Mouse (Mus musculus): ENCODE results near the gene Prrg2. TPM values are rescaled to one million over a fixed set of nuclear protein-coding genes. Genes with fewer than 3 reads are reported as not detected.

Prrg2 gene
- total RNA-seq, 1 experiment = 11.4 TPM

DNA sequence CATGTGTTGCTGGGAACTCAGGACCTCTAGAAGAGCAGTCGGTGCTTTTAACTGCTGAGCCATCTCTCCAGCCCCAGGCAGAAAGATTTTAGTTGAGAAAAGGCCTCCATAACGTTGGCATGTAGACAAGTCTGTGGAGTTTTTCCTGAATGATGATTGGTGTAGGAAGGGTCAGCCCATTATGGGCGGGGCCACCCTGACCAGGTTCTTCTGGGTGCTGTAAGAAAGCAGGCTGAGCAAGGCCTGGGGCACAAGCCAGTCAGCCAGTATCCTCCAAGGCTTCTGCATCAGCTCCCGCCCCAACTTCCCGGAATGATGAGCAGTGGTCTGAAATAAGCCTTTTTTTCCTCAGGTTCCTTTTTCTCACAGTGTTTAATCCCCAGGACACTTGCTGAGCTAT, 18.5 kb upstream of the Prrg2 start:
- Histone ChIP-seq H3K9ac (ENCODE audit: insufficient read depth, low read depth, low read length, poor library complexity, severe bottlenecking) (no peak overlapping the region), H3K9me3 (ENCODE audit: control insufficient read depth, insufficient read depth, low read depth, low read length) (no peaks in the 10 kb centered on the region), H3K36me3 (ENCODE audit: control insufficient read depth, insufficient read depth, low read length, poor library complexity, severe bottlenecking) (peaks cover 16% of the 10 kb centered on the region), H3K4me1 (ENCODE audit: control insufficient read depth in 2 of 2, insufficient read depth in 2 of 2, low read length in 2 of 2, poor library complexity in 1 of 2) (peaks cover 0 to 24% of the 10 kb centered on the region in 2 experiments; a peak in 2 of 4 replicates), H3K27ac (ENCODE audit: insufficient read depth, low read depth, low read length, poor library complexity, severe bottlenecking) (no peak overlapping the region; the same call in 1 of the 2 replicates), H3K4me3 (ENCODE audit: insufficient read depth in 1 of 2, low read depth in 1 of 2, low read length in 2 of 2, poor library complexity in 1 of 2, severe bottlenecking in 1 of 2) (no peak overlapping the region)
- TF ChIP-seq ZNF384 (IDR thresholded peaks at IDR 0.05; ENCODE audit: low read depth, low read length) = no peak
- no peak for TF ChIP-seq HCFC1 (IDR thresholded peaks at IDR 0.05; ENCODE audit: borderline replicate concordance, insufficient read depth, low read length)
- no peak for TF ChIP-seq MAFK (IDR thresholded peaks at IDR 0.05; ENCODE audit: insufficient read depth, low read depth, low read length)
- no peak for TF ChIP-seq CHD2 (IDR thresholded peaks at IDR 0.05; ENCODE audit: low read depth, low read length)
- no peak for TF ChIP-seq ZC3H11A (IDR thresholded peaks at IDR 0.05; ENCODE audit: borderline replicate concordance, low read depth, low read length)
- in situ Hi-C loops (cut with MboI; ENCODE audit: low sequenced_read_pairs in 2 of 2, unreplicated experiment in 2 of 2) = no loop called here
- no peak for DNase-seq (ENCODE audit: low read depth, low spot score)

DNA sequence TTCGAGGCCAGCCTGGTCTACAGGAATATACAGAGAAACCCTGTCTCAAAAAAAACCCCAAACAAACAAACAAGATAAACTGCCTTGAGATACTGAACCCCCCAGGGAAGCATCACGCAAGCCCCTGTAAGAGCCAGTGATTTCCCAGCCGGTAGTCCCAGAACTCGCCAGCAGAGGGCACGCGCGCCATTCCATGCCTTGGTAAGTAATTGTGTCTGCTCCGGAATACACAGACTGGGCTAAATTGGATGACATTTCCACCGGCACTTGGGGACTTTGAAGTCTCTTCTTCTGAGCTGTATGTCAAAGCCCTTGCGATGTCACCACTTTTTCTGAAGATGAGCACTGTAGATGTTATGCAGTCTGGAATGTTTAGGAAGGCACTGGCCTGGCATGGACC, 17.4 kb upstream of the Prrg2 start:
- in situ Hi-C loops (cut with MboI; ENCODE audit: low sequenced_read_pairs in 2 of 2, unreplicated experiment in 2 of 2) = loop anchor here in 1 of 2 experiments (5.0 kb wide), 1 partner anchor 52 kb away; no protein-coding TSS in a partner anchor
- no peaks in the 10 kb centered on the region for H3K9me3 ChIP-seq (ENCODE audit: control insufficient read depth, insufficient read depth, low read depth, low read length)
- H3K4me1 ChIP-seq (ENCODE audit: control insufficient read depth in 2 of 2, insufficient read depth in 2 of 2, low read length in 2 of 2, poor library complexity in 1 of 2) = peaks cover 0 to 29% of the 10 kb centered on the region in 2 experiments; a peak in 2 of 4 replicates
- DNase-seq (ENCODE audit: low read depth, low spot score) = no peak
- no peak for TF ChIP-seq MAFK (IDR thresholded peaks at IDR 0.05; ENCODE audit: insufficient read depth, low read depth, low read length)
- TF ChIP-seq HCFC1 (IDR thresholded peaks at IDR 0.05; ENCODE audit: borderline replicate concordance, insufficient read depth, low read length) = no peak
- TF ChIP-seq ZNF384 (IDR thresholded peaks at IDR 0.05; ENCODE audit: low read depth, low read length) = no peak
- no peak for TF ChIP-seq CHD2 (IDR thresholded peaks at IDR 0.05; ENCODE audit: low read depth, low read length)
- peak; percentile 65; the same call in 1 of the 2 replicates for TF ChIP-seq ZC3H11A (IDR thresholded peaks at IDR 0.05; ENCODE audit: borderline replicate concordance, low read depth, low read length)
- H3K36me3 ChIP-seq (ENCODE audit: control insufficient read depth, insufficient read depth, low read length, poor library complexity, severe bottlenecking) = peaks cover 21% of the 10 kb centered on the region
- H3K9ac ChIP-seq (ENCODE audit: insufficient read depth, low read depth, low read length, poor library complexity, severe bottlenecking) = no peak overlapping the region
- H3K4me3 ChIP-seq (ENCODE audit: insufficient read depth in 1 of 2, low read depth in 1 of 2, low read length in 2 of 2, poor library complexity in 1 of 2, severe bottlenecking in 1 of 2) = no peak overlapping the region
- H3K27ac ChIP-seq (ENCODE audit: insufficient read depth, low read depth, low read length, poor library complexity, severe bottlenecking) = no peak overlapping the region

GRCm38 (mm10) chr7:45078513-45078912, 16.0 kb upstream of the Prrg2 start:
- DNase-seq (ENCODE audit: low read depth, low spot score) = no peak
- Histone ChIP-seq H3K9me3 (ENCODE audit: control insufficient read depth, insufficient read depth, low read depth, low read length) (no peaks in the 10 kb centered on the region), H3K4me1 (ENCODE audit: control insufficient read depth in 2 of 2, insufficient read depth in 2 of 2, low read length in 2 of 2, poor library complexity in 1 of 2) (peaks cover 0 to 30% of the 10 kb centered on the region in 2 experiments; a peak in 2 of 4 replicates), H3K36me3 (ENCODE audit: control insufficient read depth, insufficient read depth, low read length, poor library complexity, severe bottlenecking) (peaks cover 27% of the 10 kb centered on the region), H3K27ac (ENCODE audit: insufficient read depth, low read depth, low read length, poor library complexity, severe bottlenecking) (no peak overlapping the region), H3K9ac (ENCODE audit: insufficient read depth, low read depth, low read length, poor library complexity, severe bottlenecking) (no peak overlapping the region), H3K4me3 (ENCODE audit: insufficient read depth in 1 of 2, low read depth in 1 of 2, low read length in 2 of 2, poor library complexity in 1 of 2, severe bottlenecking in 1 of 2) (no peak overlapping the region)
- in situ Hi-C loops (cut with MboI; ENCODE audit: low sequenced_read_pairs in 2 of 2, unreplicated experiment in 2 of 2) = loop anchor here in 1 of 2 experiments (5.0 kb wide), 1 partner anchor 54 kb away; no protein-coding TSS in a partner anchor
- TF ChIP-seq ZC3H11A (IDR thresholded peaks at IDR 0.05; ENCODE audit: borderline replicate concordance, low read depth, low read length) (no peak), CHD2 (IDR thresholded peaks at IDR 0.05; ENCODE audit: low read depth, low read length) (no peak), HCFC1 (IDR thresholded peaks at IDR 0.05; ENCODE audit: borderline replicate concordance, insufficient read depth, low read length) (no peak), ZNF384 (IDR thresholded peaks at IDR 0.05; ENCODE audit: low read depth, low read length) (no peak), MAFK (IDR thresholded peaks at IDR 0.05; ENCODE audit: insufficient read depth, low read depth, low read length) (no peak)

DNA sequence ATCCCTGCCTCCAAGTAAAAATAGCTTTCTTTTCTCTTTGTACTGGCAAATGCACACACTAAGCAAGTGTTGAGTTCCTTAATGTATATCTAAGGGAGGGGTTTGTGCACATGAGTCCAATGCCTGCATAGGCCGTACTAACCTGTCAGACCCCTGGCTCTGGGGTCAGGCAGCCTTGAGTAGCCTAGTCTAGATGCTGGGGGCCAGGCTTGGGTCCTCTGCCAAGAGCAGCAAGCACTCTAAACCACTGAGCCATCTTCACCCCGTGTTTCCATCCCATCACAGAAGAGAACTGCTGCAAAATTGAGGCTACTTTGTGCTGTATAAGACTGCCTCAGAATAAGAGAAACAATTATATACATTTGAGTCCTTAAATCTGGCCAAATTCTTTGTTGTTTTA, 15.4 kb upstream of the Prrg2 start:
- TF ChIP-seq ZC3H11A (IDR thresholded peaks at IDR 0.05; ENCODE audit: borderline replicate concordance, low read depth, low read length) (no peak), ZNF384 (IDR thresholded peaks at IDR 0.05; ENCODE audit: low read depth, low read length) (no peak), CHD2 (IDR thresholded peaks at IDR 0.05; ENCODE audit: low read depth, low read length) (no peak), HCFC1 (IDR thresholded peaks at IDR 0.05; ENCODE audit: borderline replicate concordance, insufficient read depth, low read length) (no peak), MAFK (IDR thresholded peaks at IDR 0.05; ENCODE audit: insufficient read depth, low read depth, low read length) (no peak)
- no peaks in the 10 kb centered on the region for H3K9me3 ChIP-seq (ENCODE audit: control insufficient read depth, insufficient read depth, low read depth, low read length)
- H3K9ac ChIP-seq (ENCODE audit: insufficient read depth, low read depth, low read length, poor library complexity, severe bottlenecking) = no peak overlapping the region
- H3K4me1 ChIP-seq (ENCODE audit: control insufficient read depth in 2 of 2, insufficient read depth in 2 of 2, low read length in 2 of 2, poor library complexity in 1 of 2) = peaks cover 1 to 29% of the 10 kb centered on the region in 2 experiments; a peak in 3 of 4 replicates
- DNase-seq (ENCODE audit: low read depth, low spot score) = no peak
- in situ Hi-C loops (cut with MboI; ENCODE audit: low sequenced_read_pairs in 2 of 2, unreplicated experiment in 2 of 2) = loop anchor here in 1 of 2 experiments (5.0 kb wide), 1 partner anchor 54 kb away; no protein-coding TSS in a partner anchor
- H3K27ac ChIP-seq (ENCODE audit: insufficient read depth, low read depth, low read length, poor library complexity, severe bottlenecking) = no peak overlapping the region
- no peak overlapping the region for H3K4me3 ChIP-seq (ENCODE audit: insufficient read depth in 1 of 2, low read depth in 1 of 2, low read length in 2 of 2, poor library complexity in 1 of 2, severe bottlenecking in 1 of 2)
- H3K36me3 ChIP-seq (ENCODE audit: control insufficient read depth, insufficient read depth, low read length, poor library complexity, severe bottlenecking) = peaks cover 24% of the 10 kb centered on the region
